Mouse (Mus musculus) intestine, embryonic 15.5 days (tissue): ENCODE measurements at regions not wholly inside any gene's neighbourhood (a gene's known extent, or its start where the extent isn't known, plus 50 kb on each side); places are given as distances from the start of the nearest gene placed in this dataset.

Source experiments
- ATAC-seq: fragments of 200-750 bp; cut with Nextera tagmentation; 2 replicates; pipeline ENCODE4 v1.8.0; 2017; ENCODE audit warnings: moderate TSS enrichment, moderate library complexity
- H3K27ac ChIP-seq: fragments of 300-500 bp; sonication (generic); 2 replicates; pipeline ENCODE4 v1.5.1; 2015; ENCODE audit warnings: mild to moderate bottlenecking, inconsistent platforms
- H3K27me3 ChIP-seq: fragments of 300-500 bp; sonication (generic); replicated peaks from 2 replicates; pipeline ENCODE4 v1.6.1; 2015; ENCODE audit warnings: inconsistent platforms
- H3K36me3 ChIP-seq: fragments of 300-500 bp; sonication (generic); 2 replicates; pipeline ENCODE4 v1.6.1; 2015; ENCODE audit warnings: inconsistent platforms
- H3K4me1 ChIP-seq: fragments of 300-500 bp; sonication (generic); replicated peaks from 2 replicates; pipeline ENCODE4 v1.6.1; 2015; ENCODE audit warnings: inconsistent platforms
- H3K4me2 ChIP-seq: fragments of 300-500 bp; sonication (generic); replicated peaks from 2 replicates; pipeline ENCODE4 v1.6.1; 2015; ENCODE audit warnings: mild to moderate bottlenecking, inconsistent platforms
- H3K4me3 ChIP-seq: fragments of 300-500 bp; sonication (generic); replicated peaks from 2 replicates; pipeline ENCODE4 v1.5.1; 2015; ENCODE audit warnings: inconsistent platforms
- H3K9ac ChIP-seq: fragments of 300-500 bp; sonication (generic); 2 replicates; pipeline ENCODE4 v1.6.1; 2015; ENCODE audit warnings: inconsistent platforms
- H3K9me3 ChIP-seq: fragments of 300-500 bp; sonication (generic); 2 replicates; pipeline ENCODE4 v1.6.1; 2016; ENCODE audit warnings: inconsistent platforms
- WGBS: fragments of 180-500 bp; shearing (Covaris S2); methylation state at CpG from one replicate; pipeline ENCODE4 v1.1.7; 2015; 5-methylcytosine and 5-hydroxymethylcytosine counted together

DNA sequence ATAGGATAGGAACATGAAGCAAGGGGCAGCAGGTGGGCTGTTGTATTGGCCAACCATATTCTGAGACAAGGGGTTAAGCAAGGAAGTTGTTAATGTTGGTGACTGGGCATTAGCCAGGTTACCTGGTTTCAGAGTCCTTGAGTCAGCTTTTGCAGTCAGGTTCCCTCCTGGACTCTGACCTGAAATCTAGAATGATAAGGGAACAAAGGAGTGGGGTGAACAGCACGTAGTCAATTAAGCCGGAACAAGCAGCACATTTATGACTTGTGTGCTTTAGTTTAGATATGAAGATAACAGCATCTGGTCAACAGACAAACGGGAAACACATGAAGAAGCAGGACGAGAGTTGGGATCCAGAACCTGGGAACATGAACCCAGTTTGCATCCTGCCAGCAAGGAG, 99.8 kb upstream of the 4930583I09Rik start:
- H3K27me3 ChIP-seq, result no peaks in the 10 kb centered on the region

GRCm38 (mm10) chr17:64934411-64934810, 98.5 kb upstream of the 4930583I09Rik start:
- Histone ChIP-seq H3K9me3 (no peaks in the 10 kb centered on the region), H3K4me3 (no peak overlapping the region), H3K27me3 (no peaks in the 10 kb centered on the region), H3K27ac (no peak overlapping the region), H3K36me3 (no peaks in the 10 kb centered on the region), H3K9ac (no peak overlapping the region), H3K4me2 (no peak overlapping the region), H3K4me1 (no peaks in the 10 kb centered on the region)
- ATAC-seq, result no peak
- 82% methylated on average over 1 of the region's 1 CpGs for WGBS

More for the DNA sequence above, 99.8 kb upstream of the 4930583I09Rik start:
- Histone ChIP-seq H3K36me3 (no peaks in the 10 kb centered on the region), H3K4me1 (no peaks in the 10 kb centered on the region), H3K4me3 (no peak overlapping the region), H3K4me2 (no peak overlapping the region), H3K9ac (no peak overlapping the region), H3K9me3 (no peaks in the 10 kb centered on the region), H3K27ac (no peak overlapping the region)
- WGBS, result 51% methylated on average over 4 of the region's 4 CpGs
- peak; percentile 96 for ATAC-seq

DNA sequence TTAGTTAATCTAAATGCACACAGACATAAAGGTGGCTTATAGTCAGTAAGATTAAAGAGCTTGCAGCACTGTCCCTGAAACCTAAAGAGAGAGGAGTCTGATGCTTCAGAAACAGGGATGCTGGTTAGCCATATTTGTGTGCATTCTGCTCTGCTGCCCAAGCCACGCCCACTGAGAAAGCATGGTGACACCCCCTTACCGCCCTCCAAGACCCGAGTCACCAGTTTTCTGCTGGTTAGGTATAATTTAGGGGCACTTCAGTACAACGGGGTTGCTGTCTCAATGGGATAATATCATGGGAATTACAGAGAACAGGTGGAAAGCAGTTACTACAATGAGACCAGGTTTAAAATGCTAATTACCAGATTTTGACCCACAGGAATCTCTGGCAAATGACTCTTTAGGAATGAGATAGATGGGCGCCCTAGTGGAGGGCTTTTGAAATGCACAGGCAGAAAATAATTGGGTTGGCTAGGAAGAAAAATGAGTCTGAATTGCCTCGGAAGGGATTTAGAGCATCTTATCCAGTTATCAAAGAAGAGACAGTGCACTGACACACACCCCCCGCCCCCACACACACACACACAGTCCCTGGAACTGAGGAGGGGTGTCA, 95.1 kb upstream of the 4930583I09Rik start:
- H3K4me2 ChIP-seq, result no peak overlapping the region
- H3K36me3 ChIP-seq, result no peaks in the 10 kb centered on the region
- no peak overlapping the region for H3K9ac ChIP-seq
- no peaks in the 10 kb centered on the region for H3K9me3 ChIP-seq
- ATAC-seq, result no peak
- no peaks in the 10 kb centered on the region for H3K27me3 ChIP-seq
- H3K4me3 ChIP-seq, result no peak overlapping the region
- H3K4me1 ChIP-seq, result no peaks in the 10 kb centered on the region
- 58% methylated on average over 7 of the region's 7 CpGs for WGBS
- H3K27ac ChIP-seq, result no peak overlapping the region

DNA sequence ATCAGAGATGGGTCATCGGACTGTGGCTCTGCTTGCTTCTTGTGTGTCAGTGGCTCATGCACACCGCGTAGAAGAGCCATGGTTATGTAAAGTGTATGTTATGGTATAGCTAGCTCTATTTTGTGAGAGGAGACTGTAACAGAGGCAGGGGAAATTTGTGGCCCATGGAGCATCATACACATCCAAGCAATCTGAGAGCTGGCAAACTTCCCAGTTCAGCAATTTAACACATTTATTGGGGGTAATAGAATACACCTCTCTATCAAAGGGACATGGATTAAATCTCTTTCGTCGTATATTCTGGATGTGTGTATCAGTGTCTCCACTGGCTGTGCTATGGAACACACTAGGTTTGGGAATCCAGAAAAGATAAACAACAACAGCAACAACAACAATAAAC, 87.9 kb upstream of the 4930583I09Rik start:
- Histone ChIP-seq H3K9me3 (no peaks in the 10 kb centered on the region), H3K4me3 (no peak overlapping the region), H3K4me2 (no peak overlapping the region), H3K4me1 (no peaks in the 10 kb centered on the region), H3K36me3 (no peaks in the 10 kb centered on the region), H3K27me3 (no peaks in the 10 kb centered on the region), H3K9ac (no peak overlapping the region), H3K27ac (no peak overlapping the region)
- 82% methylated on average over 5 of the region's 5 CpGs for WGBS
- ATAC-seq, result no peak

GRCm38 (mm10) chr17:64922235-64922634, 86.4 kb upstream of the 4930583I09Rik start:
- no peaks in the 10 kb centered on the region for H3K27me3 ChIP-seq
- no peak overlapping the region for H3K4me2 ChIP-seq
- no peaks in the 10 kb centered on the region for H3K4me1 ChIP-seq
- H3K9me3 ChIP-seq, result no peaks in the 10 kb centered on the region
- no peak for ATAC-seq
- no peak overlapping the region for H3K27ac ChIP-seq
- no peaks in the 10 kb centered on the region for H3K36me3 ChIP-seq
- H3K4me3 ChIP-seq, result no peak overlapping the region
- H3K9ac ChIP-seq, result no peak overlapping the region
- WGBS, result 79% methylated on average over 4 of the region's 4 CpGs

DNA sequence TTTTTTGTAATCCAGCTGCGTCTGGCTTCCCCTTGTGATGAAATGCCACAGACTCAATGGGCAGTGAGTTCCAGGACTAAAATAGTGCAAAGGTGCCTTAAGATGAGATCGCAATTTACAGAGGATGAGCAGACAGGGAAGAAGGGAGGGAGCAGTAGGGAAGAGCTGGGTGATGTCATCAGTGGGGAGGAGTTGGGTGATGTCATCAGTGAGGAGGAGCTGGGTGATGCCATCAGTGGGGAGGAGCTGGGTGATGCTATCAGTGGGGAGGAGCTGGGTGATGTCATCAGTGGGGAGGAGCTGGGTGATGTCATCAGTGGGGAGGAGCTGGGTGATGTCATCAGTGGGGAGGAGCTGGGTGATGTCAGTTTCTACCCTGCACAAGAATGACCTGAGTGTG, 84.4 kb upstream of the 4930583I09Rik start:
- Histone ChIP-seq H3K36me3 (no peaks in the 10 kb centered on the region), H3K4me2 (no peak overlapping the region), H3K27me3 (no peaks in the 10 kb centered on the region), H3K9me3 (no peaks in the 10 kb centered on the region), H3K27ac (no peak overlapping the region), H3K4me1 (0 out of 2 replicates have a peak, but pooled peaks cover 3% of the 10 kb centered on the region), H3K4me3 (no peak overlapping the region), H3K9ac (no peak overlapping the region)
- no peak for ATAC-seq
- 82% methylated on average over 2 of the region's 2 CpGs for WGBS

- H3K4me1 ChIP-seq, result 0 out of 2 replicates have a peak, but pooled peaks cover 3% of the 10 kb centered on the region
- H3K36me3 ChIP-seq, result no peaks in the 10 kb centered on the region
- no peaks in the 10 kb centered on the region for H3K9me3 ChIP-seq
- H3K27ac ChIP-seq, result no peak overlapping the region
- H3K27me3 ChIP-seq, result no peaks in the 10 kb centered on the region
- no peak overlapping the region for H3K9ac ChIP-seq
- H3K4me3 ChIP-seq, result no peak overlapping the region
- no peak overlapping the region for H3K4me2 ChIP-seq
- ATAC-seq, result no peak
- whole genome bisulfite sequencing, result 85% methylated on average over 4 of the region's 4 CpGs
Measured at GRCm38 (mm10) chr17:64917830-64918229, 82.0 kb upstream of the 4930583I09Rik start.

GRCm38 (mm10) chr17:64916657-64917056, 80.8 kb upstream of the 4930583I09Rik start:
- WGBS, result 81% methylated on average over 6 of the region's 6 CpGs
- no peak overlapping the region for H3K4me3 ChIP-seq
- no peak overlapping the region for H3K27ac ChIP-seq
- no peak for ATAC-seq
- no peaks in the 10 kb centered on the region for H3K27me3 ChIP-seq
- H3K9ac ChIP-seq, result no peak overlapping the region
- no peaks in the 10 kb centered on the region for H3K36me3 ChIP-seq
- 0 out of 2 replicates have a peak, but pooled peaks cover 3% of the 10 kb centered on the region for H3K4me1 ChIP-seq
- no peak overlapping the region for H3K4me2 ChIP-seq
- no peaks in the 10 kb centered on the region for H3K9me3 ChIP-seq

GRCm38 (mm10) chr17:64915708-64916107, 79.8 kb upstream of the 4930583I09Rik start:
- Histone ChIP-seq H3K27ac (no peak overlapping the region), H3K9me3 (no peaks in the 10 kb centered on the region), H3K9ac (no peak overlapping the region), H3K4me1 (0 out of 2 replicates have a peak, but pooled peaks cover 3% of the 10 kb centered on the region), H3K4me2 (no peak overlapping the region), H3K27me3 (no peaks in the 10 kb centered on the region), H3K4me3 (no peak overlapping the region), H3K36me3 (no peaks in the 10 kb centered on the region)
- ATAC-seq, result no peak; the same call in 1 of the 2 replicates
- WGBS, result 38% methylated on average over 3 of the region's 3 CpGs

DNA sequence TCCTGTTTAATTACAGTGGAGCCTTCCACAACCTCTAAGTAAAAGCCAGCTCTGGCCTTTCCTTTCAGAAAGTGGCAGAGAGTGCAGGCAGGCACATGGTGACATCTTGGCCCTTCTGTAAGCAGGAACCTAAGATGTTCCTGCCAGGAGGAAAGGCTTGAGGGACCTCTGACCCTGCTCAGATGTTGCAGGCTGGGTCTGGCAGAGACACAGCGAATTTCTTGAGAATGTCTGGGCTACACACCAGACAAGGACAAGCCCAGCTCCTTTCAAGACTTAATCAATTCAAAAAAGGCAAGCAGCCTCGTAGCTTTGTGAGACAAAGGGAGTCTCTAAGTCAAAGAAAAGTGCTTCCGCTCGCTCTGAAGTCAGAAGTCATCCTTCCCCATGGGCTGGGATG, 79.2 kb upstream of the 4930583I09Rik start:
- Histone ChIP-seq H3K27me3 (no peaks in the 10 kb centered on the region), H3K9me3 (no peaks in the 10 kb centered on the region), H3K4me1 (0 out of 2 replicates have a peak, but pooled peaks cover 3% of the 10 kb centered on the region), H3K4me2 (no peak overlapping the region), H3K27ac (no peak overlapping the region), H3K9ac (no peak overlapping the region), H3K4me3 (no peak overlapping the region), H3K36me3 (no peaks in the 10 kb centered on the region)
- no peak for ATAC-seq
- WGBS, result 45% methylated on average over 4 of the region's 4 CpGs

GRCm38 (mm10) chr17:64914302-64914701, 78.4 kb upstream of the 4930583I09Rik start:
- Histone ChIP-seq H3K27me3 (no peaks in the 10 kb centered on the region), H3K27ac (no peak overlapping the region), H3K4me3 (no peak overlapping the region), H3K4me2 (no peak overlapping the region), H3K9ac (no peak overlapping the region), H3K4me1 (0 out of 2 replicates have a peak, but pooled peaks cover 3% of the 10 kb centered on the region), H3K9me3 (no peaks in the 10 kb centered on the region), H3K36me3 (no peaks in the 10 kb centered on the region)
- peak; percentile 53; the same call in 1 of the 2 replicates for ATAC-seq
- 37% methylated on average over 8 of the region's 8 CpGs for WGBS

GRCm38 (mm10) chr17:64908671-64909070, 72.8 kb upstream of the 4930583I09Rik start:
- Histone ChIP-seq H3K36me3 (no peaks in the 10 kb centered on the region), H3K27ac (no peak overlapping the region), H3K4me1 (no peaks in the 10 kb centered on the region), H3K9ac (no peak overlapping the region), H3K27me3 (no peaks in the 10 kb centered on the region), H3K4me2 (no peak overlapping the region), H3K4me3 (no peak overlapping the region), H3K9me3 (no peaks in the 10 kb centered on the region)
- no peak for ATAC-seq
- WGBS, result 83% methylated on average over 1 of the region's 1 CpGs
